In genomic region chr11:107130221-107130788, GRCm38 (mm10) we compare ENCODE assay signal across 7 mouse cellular contexts. TPM values are rescaled to one million over a fixed set of nuclear protein-coding genes. Genes with fewer than 3 reads are reported as not detected.
A peak's percentile ranks its signal among the peaks of the same experiment; 100 is the strongest.
DNase-seq lines count a peak whose midpoint lies in the region; ATAC-seq and TF ChIP-seq lines count a peak whose summit lies in the region.

No protein-coding gene starts in this region.

- WGBS in limb, embryonic 14.5 days: 3% methylated on average over 18 of the region's 18 CpGs

- peak overlapping the region; percentile 83 for H3K4me2 ChIP-seq in limb, embryonic 14.5 days (replicated peaks; ENCODE audit: low read depth, low read length, severe bottlenecking)

- peak overlapping the region; percentile 100 for H3K4me3 ChIP-seq in megakaryocyte, embryonic 14.5 days (replicated peaks)
- H3K4me3 ChIP-seq in embryonic fibroblast, embryonic 13.5 days (ENCODE audit: insufficient read depth, low read length): peak overlapping the region; percentile 79
- H3K4me3 ChIP-seq in limb, embryonic 14.5 days (replicated peaks; ENCODE audit: low read length): peak overlapping the region; percentile 79

- TF ChIP-seq POLR2A in embryonic fibroblast, embryonic 13.5 days (IDR thresholded peaks at IDR 0.05; ENCODE audit: low read depth, low read length): no peak
- TF ChIP-seq POLR2A in limb, embryonic 14.5 days (IDR thresholded peaks at IDR 0.05; ENCODE audit: borderline replicate concordance, extremely low read depth, insufficient read depth, insufficient read length): no peak

- ATAC-seq in megakaryocyte, adult 5-6 weeks (ENCODE audit: poor library complexity, severe bottlenecking): no peak
- ATAC-seq in limb, embryonic 14.5 days (ENCODE audit: low FRiP score, low read depth): no peak

- peaks cover 6% of the 10 kb centered on the region for H3K36me3 ChIP-seq in megakaryocyte, embryonic 14.5 days (replicated peaks; ENCODE audit: low read length)
- no peaks in the 10 kb centered on the region for H3K36me3 ChIP-seq in limb, embryonic 14.5 days (ENCODE audit: control insufficient read depth, insufficient read depth, low read length)

- H3K4me1 ChIP-seq in megakaryocyte, embryonic 14.5 days: peaks cover 39% of the 10 kb centered on the region
- no peaks in the 10 kb centered on the region for H3K4me1 ChIP-seq in embryonic fibroblast, embryonic 13.5 days (ENCODE audit: control insufficient read depth, insufficient read depth, low read length)
- H3K4me1 ChIP-seq in limb, embryonic 14.5 days (ENCODE audit: control insufficient read depth, insufficient read depth, low read length): peaks cover 12% of the 10 kb centered on the region

- H3K9me3 ChIP-seq in megakaryocyte, embryonic 14.5 days: no peaks in the 10 kb centered on the region
- H3K9me3 ChIP-seq in limb, embryonic 14.5 days (ENCODE audit: control insufficient read depth, low read length): no peaks in the 10 kb centered on the region

- H3K9ac ChIP-seq in limb, embryonic 14.5 days (ENCODE audit: low read depth, low read length, severe bottlenecking): peak overlapping the region; percentile 96

- H3K27ac ChIP-seq in embryonic fibroblast, embryonic 13.5 days (ENCODE audit: insufficient read depth, low read length): no peak overlapping the region
- H3K27ac ChIP-seq in limb, embryonic 14.5 days (replicated peaks; ENCODE audit: low read depth, low read length): peak overlapping the region; percentile 95

- no peak for TF ChIP-seq CTCF in embryonic fibroblast, embryonic 13.5 days (IDR thresholded peaks at IDR 0.05; ENCODE audit: borderline replicate concordance, insufficient read depth, low read length)

- no peaks in the 10 kb centered on the region for H3K27me3 ChIP-seq in megakaryocyte, embryonic 14.5 days (replicated peaks)
- H3K27me3 ChIP-seq in limb, embryonic 14.5 days (ENCODE audit: control insufficient read depth, insufficient read depth, low read length): no peaks in the 10 kb centered on the region

- DNase-seq in limb, embryonic 14.5 days (ENCODE audit: low spot score): no peak
- DNase-seq in retina, postnatal 1 day: peak; percentile 21
- DNase-seq in urinary bladder, postnatal 4 days (ENCODE audit: low spot score in 2 of 2): no peak
- no peak for DNase-seq in gastrocnemius, adult 18-20 months (ENCODE audit: low spot score)

RNA-seq across cellular contexts. Expression of gene Bptf, which starts 1.6 kb away (rescaled TPM):
- polyA plus RNA-seq in megakaryocyte, embryonic 14.5 days (2012; ENCODE audit: insufficient read depth, low replicate concordance): 106 and 348 TPM in 2 replicates
- 45.6 and 50.8 TPM in 2 replicates for total RNA-seq in megakaryocyte, adult 5-6 weeks (2015)
- 35.9 and 43.4 TPM in 2 replicates for total RNA-seq in megakaryocyte, adult 5-6 weeks (2017)
- 49.4 and 50.2 TPM in 2 replicates for polyA plus RNA-seq in embryonic fibroblast, embryonic 13.5 days (2011; ENCODE audit: insufficient read length, low read depth, missing spikeins)
- 43.8 and 49.1 TPM in 2 replicates for polyA plus RNA-seq in limb, embryonic 14.5 days (2012; rRNA removed)
- 38.4 and 48.1 TPM in 2 replicates for polyA plus RNA-seq in limb, embryonic 14.5 days (2014; fragmentation: Nextera tagmentation; extraction: Ambion mirVana)
- total RNA-seq in gastrocnemius, adult 18-20 months (2021): 10 to 100 TPM; 19.1 to 21.4 TPM

RNA-seq across cellular contexts. Expression of gene Nol11, which starts 58.9 kb away (rescaled TPM):
- 0.20 TPM in 1 of 2 replicates, not detected in the other for polyA plus RNA-seq in megakaryocyte, embryonic 14.5 days (2012; ENCODE audit: insufficient read depth, low replicate concordance)
- total RNA-seq in megakaryocyte, adult 5-6 weeks (2015): 28.9 and 31.7 TPM in 2 replicates
- total RNA-seq in megakaryocyte, adult 5-6 weeks (2017): 25.4 and 31.8 TPM in 2 replicates
- polyA plus RNA-seq in embryonic fibroblast, embryonic 13.5 days (2011; ENCODE audit: insufficient read length, low read depth, missing spikeins): 34.8 and 40.6 TPM in 2 replicates
- polyA plus RNA-seq in limb, embryonic 14.5 days (2012; rRNA removed): 25.3 and 28.0 TPM in 2 replicates
- polyA plus RNA-seq in limb, embryonic 14.5 days (2014; fragmentation: Nextera tagmentation; extraction: Ambion mirVana): 45.4 and 53.9 TPM in 2 replicates
- total RNA-seq in gastrocnemius, adult 18-20 months (2021): 10 to 100 TPM; 11.7 to 14.4 TPM

Comparison
In these comparisons a context has a peak if more than half of its experiments do, and no peak if none do; other contexts are left out.
1. RNA of gene Nol11, which starts 58.9 kb away (polyA plus RNA-seq): 25.3 to 53.9 TPM in limb, embryonic 14.5 days and 34.8 to 40.6 TPM in embryonic fibroblast, embryonic 13.5 days; 0.20 TPM in megakaryocyte, embryonic 14.5 days; every median in the first group is over 10 times any median in the second.
2. Peak in every context shown above with its lines, with median percentiles within 50 percentile points of each other: H3K4me3 ChIP-seq.